Mouse (Mus musculus): ENCODE data around the gene Fiz1.

- TF ChIP-seq CTCF (IDR thresholded peaks at IDR 0.05; ENCODE audit: borderline replicate concordance, control insufficient read depth, extremely low read depth, insufficient read depth, low read length, poor library complexity), result no peak
- TF ChIP-seq POLR2A (IDR thresholded peaks at IDR 0.05; ENCODE audit: control insufficient read depth, extremely low read depth, insufficient read depth, low read length, poor library complexity), result no peak
These were observed 39.0 kb downstream of the Fiz1 start for GRCm38 (mm10) chr7:4975455-4975854.

All from thymus, adult 2 months (tissue).